Mouse (Mus musculus) hindbrain, embryonic 14.5 days (tissue): ENCODE data around the gene Bdnf. TPM values are rescaled to one million over a fixed set of nuclear protein-coding genes. Genes with fewer than 3 reads are reported as not detected.

Experiments
- ATAC-seq: fragments of 200-750 bp; cut with Nextera tagmentation; 2 replicates; pipeline ENCODE4 v1.8.0; 2017; ENCODE audit warnings: moderate number of reproducible peaks, mild to moderate bottlenecking, moderate TSS enrichment, moderate library complexity; ENCODE audit not compliant: low FRiP score
- DNase-seq: peaks from one replicate; pipeline ENCODE4 v3.0.0-alpha.2; 2015; ENCODE audit warnings: low spot score
- H3K27ac ChIP-seq: fragments of 300-500 bp; sonication (generic); 2 replicates; pipeline ENCODE4 v1.5.1; 2014; ENCODE audit warnings: mild to moderate bottlenecking, moderate library complexity
- H3K27me3 ChIP-seq: fragments of 300-500 bp; sonication (generic); 2 replicates; pipeline ENCODE4 v1.6.1; 2014; ENCODE audit warnings: mild to moderate bottlenecking, low read length, mixed read lengths; ENCODE audit not compliant: control insufficient read depth, insufficient read depth
- H3K36me3 ChIP-seq: fragments of 300-500 bp; sonication (generic); replicated peaks from 2 replicates; pipeline ENCODE4 v1.6.1; 2014; ENCODE audit not compliant: control insufficient read depth, insufficient read depth
- H3K4me1 ChIP-seq: fragments of 300-500 bp; sonication (generic); replicated peaks from 2 replicates; pipeline ENCODE4 v1.6.1; 2014; ENCODE audit warnings: antibody characterized with exemption, low read length, mixed read lengths; ENCODE audit not compliant: control insufficient read depth, insufficient read depth
- H3K4me2 ChIP-seq: fragments of 300-500 bp; sonication (generic); replicated peaks from 2 replicates; pipeline ENCODE4 v1.6.1; 2014; ENCODE audit warnings: mild to moderate bottlenecking, moderate library complexity
- H3K4me3 ChIP-seq: fragments of 300-500 bp; sonication (generic); replicated peaks from 2 replicates; pipeline ENCODE4 v1.5.1; 2014; ENCODE audit warnings: mild to moderate bottlenecking, low read length
- H3K9ac ChIP-seq: fragments of 300-500 bp; sonication (generic); 2 replicates; pipeline ENCODE4 v1.6.1; 2014
- H3K9me3 ChIP-seq: fragments of 300-500 bp; sonication (generic); 2 replicates; pipeline ENCODE4 v1.6.1; 2016; ENCODE audit warnings: low read length; ENCODE audit not compliant: control insufficient read depth
- WGBS: fragments of 180-500 bp; shearing (Covaris S2); extraction: QIAGEN DNeasy Blood & Tissue Kit; methylation state at CpG from one replicate; pipeline ENCODE4 v1.1.7; 2014; 5-methylcytosine and 5-hydroxymethylcytosine counted together
- polyA plus RNA-seq: library from polyadenylated mRNA; unstranded; fragments of >200 nt; fragmentation: Nextera tagmentation; extraction: Ambion mirVana; gene quantifications from 2 replicates; pipeline ENCODE4 v1.2.1, GENCODE M21; 2014

Bdnf gene
- 4.2 and 5.3 TPM in 2 replicates for polyA plus RNA-seq

DNA sequence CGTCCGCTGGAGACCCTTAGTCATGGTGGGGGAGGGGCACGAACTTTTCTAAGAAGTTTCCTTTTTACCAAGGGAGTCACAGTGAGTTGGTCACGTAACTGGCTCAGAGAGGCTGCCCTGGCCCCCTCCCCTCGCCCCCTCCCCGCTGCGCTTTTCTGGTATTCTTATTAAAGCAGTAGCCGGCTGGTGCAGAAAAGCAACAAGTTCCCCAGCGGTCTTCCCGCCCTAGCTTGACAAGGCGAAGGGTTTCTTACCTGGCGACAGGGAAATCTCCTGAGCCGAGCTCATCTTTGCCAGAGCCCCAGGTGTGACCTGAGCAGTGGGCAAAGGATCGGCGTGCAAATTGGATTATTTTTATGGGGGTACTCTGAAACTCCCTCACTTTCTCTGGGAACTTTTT is at the start of gene Bdnf:
Gene Bdnf, plus strand, starts transcription at position 169 of the 400 bp plus-strand sequence.
- H3K36me3 ChIP-seq: no peaks in the 10 kb centered on the region
- peak within 1 kb of the TSS; percentile 38 for H3K4me3 ChIP-seq
- peaks cover 40% of the 10 kb centered on the region for H3K27me3 ChIP-seq
- H3K4me1 ChIP-seq: peaks cover 25% of the 10 kb centered on the region
- no peaks in the 10 kb centered on the region for H3K9me3 ChIP-seq
- H3K4me2 ChIP-seq: peak within 1 kb of the TSS; percentile 93
- ATAC-seq (no peak), DNase-seq (no peak)
- H3K9ac ChIP-seq: peak within 1 kb of the TSS; percentile 32; the same call in 1 of the 2 replicates
- 1% methylated on average over 15 of the region's 15 CpGs for WGBS
- no peak within 1 kb of the TSS for H3K27ac ChIP-seq

DNA sequence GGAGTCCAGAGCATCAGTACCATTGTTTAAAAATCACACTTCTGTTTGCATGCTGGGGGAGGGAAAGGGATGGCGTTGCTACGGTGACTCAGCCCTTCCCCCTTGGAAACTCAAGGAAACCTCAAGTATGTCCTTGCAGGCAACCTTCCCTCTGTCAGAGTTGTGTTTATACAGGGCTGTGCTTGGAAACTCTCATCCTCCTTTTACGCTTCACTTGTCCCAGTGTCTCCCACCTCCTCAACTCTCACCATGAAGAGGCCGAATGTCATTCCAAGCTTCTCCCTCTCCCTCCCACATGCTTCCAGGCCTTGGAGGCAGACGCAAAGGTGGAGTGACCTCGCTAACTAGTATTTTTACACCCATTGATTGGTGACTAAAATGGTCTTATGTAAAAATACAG is 47.6 kb upstream of the Bdnf start:
- H3K4me1 ChIP-seq: no peaks in the 10 kb centered on the region; the same call in 1 of the 2 replicates

DNA sequence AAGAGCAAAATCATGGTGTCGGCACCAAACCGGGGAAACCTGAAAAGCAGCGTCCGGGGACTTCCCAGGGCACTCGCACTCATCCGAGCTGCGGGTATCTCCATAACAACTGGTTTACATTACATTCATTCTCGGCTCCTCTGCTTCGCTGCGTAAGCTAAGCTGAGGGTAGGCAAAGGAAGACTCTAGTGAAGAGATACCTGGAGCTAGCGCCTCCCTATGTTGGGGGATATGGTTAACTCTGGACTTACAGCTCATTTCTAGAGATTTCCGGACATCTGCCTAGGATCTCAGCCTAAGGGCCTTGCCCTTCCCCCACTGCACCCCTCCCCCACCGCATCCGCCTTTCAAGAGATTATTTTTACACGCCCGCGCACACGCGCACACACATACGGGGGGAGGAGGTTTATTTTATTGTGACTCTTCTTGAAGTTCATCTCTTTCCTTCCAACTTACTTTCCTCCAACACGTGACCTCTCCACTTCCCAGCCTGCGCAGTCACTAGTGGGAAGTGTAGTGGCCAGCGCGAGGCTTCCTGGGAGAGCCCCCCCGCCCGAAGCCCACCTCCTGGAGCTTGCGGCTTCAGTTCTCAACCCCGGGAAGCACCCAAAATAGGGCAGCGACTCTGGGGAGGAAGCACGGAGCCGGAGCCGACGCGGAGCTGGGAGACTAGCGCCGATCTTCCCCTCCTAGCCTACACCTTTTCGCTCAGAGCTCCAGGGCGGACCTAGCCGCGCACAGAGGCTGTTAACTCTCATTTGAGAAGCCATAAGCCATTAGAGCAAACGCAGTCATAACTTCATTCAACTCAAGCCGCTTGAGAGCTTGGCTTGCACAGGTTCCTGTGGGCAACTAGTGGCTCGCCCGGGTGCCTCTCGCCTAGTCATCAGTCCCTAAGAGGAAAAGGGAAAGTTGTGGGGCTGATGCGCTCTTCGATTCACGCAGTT is 718 bp upstream of the Bdnf start:
- Histone ChIP-seq H3K4me3 (peak overlapping the region; percentile 38), H3K27ac (no peak overlapping the region), H3K36me3 (no peaks in the 10 kb centered on the region), H3K27me3 (peaks cover 40% of the 10 kb centered on the region), H3K9ac (peak overlapping the region; percentile 32; the same call in 1 of the 2 replicates), H3K4me1 (peaks cover 25% of the 10 kb centered on the region), H3K9me3 (no peaks in the 10 kb centered on the region), H3K4me2 (peak overlapping the region; percentile 93)
- DNase-seq: peak; percentile 48
- no peak for ATAC-seq
- WGBS: under 1% methylated on average over 48 of the region's 48 CpGs

More for the DNA sequence above, 47.6 kb upstream of the Bdnf start:
- H3K36me3 ChIP-seq: no peaks in the 10 kb centered on the region
- DNase-seq: no peak
- H3K27ac ChIP-seq: no peak overlapping the region
- no peak for ATAC-seq
- H3K4me3 ChIP-seq: no peak overlapping the region
- no peaks in the 10 kb centered on the region for H3K9me3 ChIP-seq
- 46% methylated on average over 6 of the region's 6 CpGs for WGBS
- no peak overlapping the region for H3K4me2 ChIP-seq
- H3K9ac ChIP-seq: no peak overlapping the region
- H3K27me3 ChIP-seq: no peaks in the 10 kb centered on the region

DNA sequence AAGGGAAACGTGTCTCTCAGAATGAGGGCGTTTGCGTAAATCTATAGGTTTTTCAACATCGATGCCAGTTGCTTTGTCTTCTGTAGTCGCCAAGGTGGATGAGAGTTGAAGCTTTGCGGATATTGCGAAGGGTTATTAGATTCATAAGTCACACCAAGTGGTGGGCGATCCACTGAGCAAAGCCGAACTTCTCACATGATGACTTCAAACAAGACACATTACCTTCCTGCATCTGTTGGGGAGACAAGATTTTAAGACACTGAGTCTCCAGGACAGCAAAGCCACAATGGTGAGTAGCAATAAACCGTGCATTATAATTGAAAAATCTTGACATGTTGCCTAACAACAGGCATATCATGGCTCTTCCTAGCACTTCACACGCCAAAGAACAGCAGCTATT is 551 bp downstream of the Bdnf start:
- no peaks in the 10 kb centered on the region for H3K9me3 ChIP-seq
- no peak overlapping the region for H3K9ac ChIP-seq
- peak overlapping the region; percentile 38; the same call in 1 of the 2 replicates for H3K4me3 ChIP-seq
- H3K4me2 ChIP-seq: peak overlapping the region; percentile 93
- H3K36me3 ChIP-seq: no peaks in the 10 kb centered on the region
- ATAC-seq: no peak
- 9% methylated on average over 11 of the region's 11 CpGs for WGBS
- H3K27me3 ChIP-seq: peaks cover 40% of the 10 kb centered on the region
- no peak overlapping the region for H3K27ac ChIP-seq
- H3K4me1 ChIP-seq: peaks cover 25% of the 10 kb centered on the region
- no peak for DNase-seq

DNA sequence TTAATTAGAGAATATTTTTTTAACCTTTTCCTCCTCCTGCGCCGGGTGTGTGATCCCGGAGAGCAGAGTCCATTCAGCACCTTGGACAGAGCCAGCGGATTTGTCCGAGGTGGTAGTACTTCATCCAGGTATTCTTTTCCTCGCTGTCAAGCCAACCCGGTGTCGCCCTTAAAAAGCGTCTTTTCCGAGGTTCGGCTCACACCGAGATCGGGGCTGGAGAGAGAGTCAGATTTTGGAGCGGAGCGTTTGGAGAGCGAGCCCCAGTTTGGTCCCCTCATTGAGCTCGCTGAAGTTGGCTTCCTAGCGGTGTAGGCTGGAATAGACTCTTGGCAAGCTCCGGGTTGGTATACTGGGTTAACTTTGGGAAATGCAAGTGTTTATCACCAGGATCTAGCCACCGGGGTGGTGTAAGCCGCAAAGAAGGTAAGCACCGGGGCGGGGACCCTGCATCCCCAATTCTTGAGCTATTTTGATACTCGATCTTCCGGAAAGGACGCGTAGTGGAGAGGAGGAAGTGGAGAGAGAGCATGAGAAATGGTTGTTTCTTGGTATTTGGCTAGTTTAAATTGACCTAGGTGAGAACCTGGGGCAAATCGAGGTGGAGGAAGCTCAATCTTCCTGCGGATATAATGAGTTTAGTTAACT is 1.6 kb downstream of the Bdnf start:
- H3K4me2 ChIP-seq: peak overlapping the region; percentile 93
- H3K4me3 ChIP-seq: peak overlapping the region; percentile 62
- ATAC-seq: no peak
- WGBS: under 1% methylated on average over 29 of the region's 29 CpGs
- peak; percentile 56 for DNase-seq
- H3K36me3 ChIP-seq: no peaks in the 10 kb centered on the region
- no peaks in the 10 kb centered on the region for H3K9me3 ChIP-seq
- H3K9ac ChIP-seq: peak overlapping the region; percentile 87
- H3K27ac ChIP-seq: peak overlapping the region; percentile 98; the same call in 1 of the 2 replicates
- peaks cover 25% of the 10 kb centered on the region for H3K4me1 ChIP-seq
- H3K27me3 ChIP-seq: peaks cover 43% of the 10 kb centered on the region

DNA sequence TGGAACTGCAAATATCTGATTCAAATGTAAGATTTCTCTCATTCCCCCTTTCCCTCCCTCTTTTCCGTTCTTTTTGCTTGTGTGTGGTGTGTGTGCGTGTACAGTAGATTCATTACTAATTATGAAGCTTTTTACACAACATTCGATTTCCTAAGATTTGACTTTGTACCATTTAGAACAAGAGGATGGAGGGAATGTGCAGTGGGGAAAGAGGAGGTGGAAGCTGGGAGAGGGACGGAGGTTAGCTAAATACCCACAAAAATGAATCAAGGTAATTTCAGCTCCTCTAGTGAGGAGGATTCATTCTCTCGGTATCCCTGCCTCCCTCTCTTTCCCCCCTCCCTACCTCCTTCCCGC is 2.1 kb downstream of the Bdnf start:
- DNase-seq (peak; percentile 34), ATAC-seq (0 out of 2 replicates have a peak, but pooled peaks have one; percentile 3)
- peaks cover 43% of the 10 kb centered on the region for H3K27me3 ChIP-seq

DNA sequence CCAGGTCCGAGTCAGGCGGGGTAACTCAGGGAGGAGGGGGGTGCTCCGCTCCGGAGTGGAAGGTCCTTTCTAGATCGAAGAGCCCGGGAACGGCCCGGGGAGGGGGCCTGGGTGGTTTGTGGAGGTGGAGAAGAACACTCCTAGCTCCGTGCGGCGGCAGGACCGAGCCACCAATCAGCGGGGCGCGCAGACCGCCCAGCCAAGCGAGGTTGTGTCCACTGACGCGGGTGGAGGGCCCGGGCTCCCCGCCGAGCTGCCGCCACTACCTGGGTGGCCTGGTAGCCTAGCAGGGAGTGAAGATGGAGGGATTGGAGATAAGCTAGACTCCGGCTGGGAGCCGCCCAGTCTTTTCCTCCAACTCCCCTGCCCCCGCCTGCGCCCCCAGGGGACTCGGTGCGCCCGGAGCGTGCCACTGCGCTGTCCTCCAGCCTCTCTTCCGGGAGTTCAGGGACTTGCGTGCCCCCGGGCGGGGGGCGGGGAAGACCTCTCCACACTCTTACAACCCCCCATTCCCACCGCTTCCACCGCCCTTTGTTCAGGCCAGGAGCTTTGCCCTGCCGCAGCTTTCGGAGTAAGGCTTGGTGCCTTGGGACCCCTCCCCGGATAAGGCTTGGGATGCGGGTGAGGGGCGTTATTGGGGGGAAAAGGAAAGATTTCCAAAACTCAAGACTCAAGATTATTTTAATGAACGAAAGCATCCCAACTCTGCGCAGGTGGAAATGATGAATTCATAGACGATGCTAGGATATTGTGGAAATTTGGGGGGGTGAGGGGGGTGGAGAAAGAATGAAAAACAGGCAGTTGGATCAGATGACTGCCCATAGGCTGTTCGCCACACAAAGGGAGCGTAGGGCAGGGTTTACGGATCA is 3.0 kb downstream of the Bdnf start:
- H3K4me3 ChIP-seq: peak overlapping the region; percentile 62
- H3K4me1 ChIP-seq: peaks cover 25% of the 10 kb centered on the region
- H3K9me3 ChIP-seq: no peaks in the 10 kb centered on the region
- under 1% methylated on average over 38 of the region's 50 CpGs for WGBS
- H3K27me3 ChIP-seq: peaks cover 42% of the 10 kb centered on the region
- H3K9ac ChIP-seq: peak overlapping the region; percentile 87
- H3K36me3 ChIP-seq: no peaks in the 10 kb centered on the region
- H3K27ac ChIP-seq: peak overlapping the region; percentile 98
- peak; percentile 56 for DNase-seq
- peak overlapping the region; percentile 93 for H3K4me2 ChIP-seq
- peak; percentile 73 for ATAC-seq

More for the DNA sequence above, 2.1 kb downstream of the Bdnf start:
- Histone ChIP-seq H3K27ac (peak overlapping the region; percentile 98; the same call in 1 of the 2 replicates), H3K4me2 (peak overlapping the region; percentile 93), H3K4me3 (peak overlapping the region; percentile 62), H3K4me1 (peaks cover 25% of the 10 kb centered on the region), H3K36me3 (no peaks in the 10 kb centered on the region), H3K9me3 (no peaks in the 10 kb centered on the region), H3K9ac (peak overlapping the region; percentile 87)
- WGBS: 0% methylated on average over 5 of the region's 6 CpGs

DNA sequence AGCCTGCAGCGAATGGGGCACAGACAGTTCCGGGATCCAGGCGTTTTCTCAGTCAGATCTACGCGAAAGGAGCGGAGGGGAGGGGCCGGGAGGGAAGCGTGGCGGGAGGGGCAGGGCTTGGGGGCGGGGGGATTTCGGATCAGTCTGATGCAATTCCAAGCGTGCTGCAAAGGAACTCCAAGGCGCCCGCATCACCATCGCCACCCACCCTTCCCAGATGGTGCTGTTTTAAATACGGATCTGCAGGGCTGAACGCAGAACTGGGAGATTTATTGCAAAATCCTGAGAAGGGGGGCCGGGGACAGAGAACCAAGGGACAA is 3.5 kb downstream of the Bdnf start:
- ATAC-seq (peak; percentile 94), DNase-seq (peak; percentile 82)
- Histone ChIP-seq H3K4me2 (peak overlapping the region; percentile 93), H3K9me3 (no peaks in the 10 kb centered on the region), H3K36me3 (no peaks in the 10 kb centered on the region), H3K4me1 (peaks cover 25% of the 10 kb centered on the region), H3K27me3 (peaks cover 36% of the 10 kb centered on the region), H3K9ac (peak overlapping the region; percentile 87), H3K4me3 (peak overlapping the region; percentile 62), H3K27ac (peak overlapping the region; percentile 98)
- WGBS: under 1% methylated on average over 18 of the region's 18 CpGs
